Mouse (Mus musculus) liver, adult 2 months (tissue): ENCODE measurements around the gene Lexm.

Experiments used
- CTCF ChIP-seq: fragments of 200-500 bp; IDR thresholded peaks from 2 replicates; pipeline ENCODE4 v1.5.1; 2011; ENCODE audit warnings: low read depth, low read length, control low read depth
- POLR2A ChIP-seq: fragments of 200-500 bp; IDR thresholded peaks from 2 replicates; pipeline ENCODE4 v1.6.1; 2011; ENCODE audit warnings: low read length, control low read depth; ENCODE audit not compliant: insufficient read depth; ENCODE audit errors: extremely low read depth

DNA sequence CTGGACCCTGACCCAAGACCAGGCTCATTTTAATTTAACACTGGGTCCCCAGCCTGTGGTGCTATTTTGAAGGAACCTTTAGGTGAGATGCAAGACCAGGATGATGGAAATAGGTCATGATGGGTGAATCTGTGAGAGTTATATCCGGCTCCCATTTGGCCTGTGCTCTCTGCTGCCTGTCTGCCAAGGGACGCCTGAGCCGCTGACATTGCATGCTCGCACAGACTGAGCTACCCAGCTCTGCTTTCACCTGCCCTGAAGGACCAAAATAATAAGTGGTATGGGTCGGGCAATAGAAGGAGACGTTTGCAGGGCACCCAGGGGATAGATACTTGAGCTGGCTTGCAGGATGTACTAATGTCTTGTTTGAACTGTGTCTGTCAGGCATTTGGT is 27.2 kb upstream of the Lexm start:
- TF ChIP-seq POLR2A = no peak
- TF ChIP-seq CTCF = no peak
